Mouse (Mus musculus) frontal cortex, adult 2 months (tissue): ENCODE measurements around the gene Tbc1d4. TPM values are rescaled to one million over a fixed set of nuclear protein-coding genes. Genes with fewer than 3 reads are reported as not detected.

ENCODE experiments used
- DNase-seq, 2 experiments: peaks; one replicate each; pipeline ENCODE4 v3.0.0; 2022; ENCODE audit warnings: low spot score in 1 of 2; ENCODE audit errors: extremely low spot score in 1 of 2
- polyA plus RNA-seq: library from polyadenylated mRNA; depleted of rRNA; stranded (reverse); fragments of >200 nt; gene quantifications from 2 replicates; pipeline ENCODE4 v1.2.3, GENCODE M21; 2012

The Tbc1d4 gene
- polyA plus RNA-seq, 1 experiment: 10.1 TPM

- DNase-seq: no peak
Measured at GRCm38 (mm10) chr14:101504473-101505200, 104.4 kb downstream of the Tbc1d4 start.

DNA sequence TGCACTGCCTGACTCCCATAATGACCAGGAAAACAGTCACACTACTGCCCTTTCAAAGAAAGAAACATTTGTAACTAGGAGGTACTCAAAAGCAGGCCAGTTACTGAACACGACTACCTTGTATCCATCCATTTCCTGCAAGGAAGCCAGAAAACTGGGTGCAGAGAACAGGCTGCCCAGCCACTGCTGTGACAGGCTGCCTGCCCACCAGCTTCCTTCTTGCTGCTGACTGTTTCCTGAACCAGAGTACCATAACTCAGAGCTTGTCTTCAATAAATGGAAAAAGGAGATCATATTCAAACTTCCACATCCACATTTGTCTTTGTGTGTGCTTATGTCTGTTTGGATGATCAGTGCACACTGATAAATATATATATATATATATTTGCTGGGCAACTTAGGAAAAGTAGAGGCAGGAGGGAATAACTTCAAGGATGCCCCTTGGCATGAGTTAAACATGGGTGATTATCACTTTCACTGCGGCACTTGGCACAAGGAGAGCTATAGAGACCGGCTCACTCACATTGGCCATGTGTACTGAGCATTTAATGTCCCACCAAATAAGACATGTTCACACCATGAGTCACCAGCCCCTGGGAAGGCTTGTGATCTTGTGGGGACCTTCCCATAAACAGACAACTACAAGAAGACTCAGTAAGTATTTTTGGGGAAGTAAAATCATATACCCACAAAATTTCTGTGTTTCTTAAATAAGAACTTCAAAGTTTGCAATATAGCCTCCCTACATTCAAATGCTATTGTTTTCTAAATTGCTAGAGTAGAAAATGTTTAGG, 105.6 kb downstream of the Tbc1d4 start:
- no peak for DNase-seq

DNA sequence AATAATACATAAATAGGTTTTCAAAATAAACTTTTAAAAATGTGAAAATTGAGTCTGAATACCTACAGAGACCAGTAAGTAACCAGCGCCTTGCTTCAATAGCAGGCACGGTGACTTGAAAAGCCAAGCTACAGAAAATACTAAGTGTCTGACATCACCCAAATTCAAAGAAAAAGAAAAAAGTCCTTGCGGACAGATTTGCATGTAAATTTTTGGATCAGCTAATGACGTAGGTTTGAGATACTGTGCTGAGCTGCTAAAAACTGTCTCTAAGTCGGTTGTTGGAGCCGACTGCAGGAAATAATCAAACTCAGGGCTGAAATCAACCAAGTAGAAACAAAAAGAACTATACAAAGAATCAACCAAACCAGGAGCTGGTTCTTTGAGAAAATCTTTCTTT, 107.1 kb downstream of the Tbc1d4 start:
- no peak for DNase-seq

GRCm38 (mm10) chr14:101501452-101501851, 107.5 kb downstream of the Tbc1d4 start:
- DNase-seq: no peak

DNA sequence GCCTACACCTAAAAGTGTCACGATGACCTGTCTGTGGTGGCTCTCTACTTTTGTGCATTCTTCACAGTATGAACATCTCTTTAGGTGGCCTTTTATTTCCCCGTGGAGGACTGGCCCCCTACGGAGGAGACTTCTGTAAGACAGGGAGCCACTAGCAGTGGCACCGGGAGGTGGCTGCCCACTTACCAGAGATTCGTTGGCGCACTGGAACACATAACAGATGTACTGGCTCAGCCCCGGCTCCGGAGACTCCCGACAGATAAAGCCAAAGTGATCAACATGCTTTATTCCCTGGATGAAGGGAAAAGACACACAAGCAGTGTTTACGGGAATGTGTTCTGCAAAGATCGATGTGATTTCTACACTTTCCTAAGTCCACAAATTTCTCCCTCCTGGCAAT, 108.2 kb downstream of the Tbc1d4 start:
- no peak for DNase-seq

DNA sequence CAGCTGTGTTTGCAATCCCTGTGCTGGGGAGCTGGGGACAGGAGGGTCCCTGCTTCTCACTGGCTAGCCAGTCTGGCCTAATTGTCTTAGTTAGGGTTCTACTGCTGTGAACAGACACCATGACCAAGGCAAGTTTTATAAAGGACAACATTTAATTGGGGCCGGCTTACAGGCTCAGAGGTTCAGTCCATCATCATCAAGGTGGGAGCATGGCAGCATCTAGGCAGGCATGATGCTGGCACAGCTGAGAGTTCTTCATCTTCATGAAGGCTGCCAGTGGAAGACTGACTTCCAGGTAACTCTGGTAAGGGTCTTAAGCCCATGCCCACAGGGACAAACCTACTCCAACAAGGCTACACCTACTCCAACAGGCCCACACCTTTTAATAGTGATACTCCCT, 109.2 kb downstream of the Tbc1d4 start:
- no peak for DNase-seq

DNA sequence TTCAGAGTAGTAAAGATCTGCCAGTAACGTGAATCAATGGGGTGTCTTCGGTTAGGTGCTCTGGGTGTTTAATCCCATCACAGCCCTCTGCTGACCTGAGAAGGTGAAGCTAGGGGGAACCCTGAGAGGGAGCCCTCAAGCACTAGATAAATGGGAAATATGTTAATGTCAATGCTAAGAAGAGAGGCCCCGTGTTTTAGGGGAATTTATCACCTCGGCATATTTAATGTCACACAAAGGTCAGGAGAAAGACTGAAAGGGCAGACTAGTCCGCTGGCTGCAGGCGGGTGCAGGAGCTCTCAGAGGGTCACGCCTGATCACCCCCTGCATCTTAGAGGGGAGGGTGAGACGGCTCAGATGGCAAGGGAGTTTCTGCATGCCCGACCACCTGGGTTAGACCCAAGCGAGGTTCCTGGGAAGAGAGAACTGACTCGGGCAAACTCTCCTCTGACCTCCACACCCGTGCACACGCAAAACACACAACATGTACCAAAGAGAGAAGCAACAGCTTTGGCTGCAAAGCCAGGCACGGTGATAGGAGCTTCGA, 120.7 kb downstream of the Tbc1d4 start:
- no peak for DNase-seq

DNA sequence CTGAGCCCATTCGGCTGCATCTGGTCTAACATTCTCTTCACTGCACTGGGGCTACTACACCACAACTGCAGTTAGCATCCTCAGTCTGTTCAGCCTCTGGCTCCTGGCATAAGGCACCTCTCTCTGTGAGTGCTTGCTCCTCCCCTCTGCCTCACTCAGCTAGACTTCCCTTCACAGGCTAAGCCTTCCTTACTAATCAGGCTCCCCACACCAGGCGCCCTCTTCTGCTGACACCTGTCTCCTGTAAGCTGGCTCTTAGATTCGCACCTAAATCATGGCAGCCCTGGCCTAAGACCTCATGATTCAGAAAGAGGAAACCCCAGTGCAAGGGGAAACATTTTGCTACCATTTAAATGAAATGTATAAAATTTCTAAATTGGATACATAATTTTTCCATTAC, 122.4 kb downstream of the Tbc1d4 start:
- DNase-seq: no peak

GRCm38 (mm10) chr14:101483230-101483629, 125.8 kb downstream of the Tbc1d4 start:
- DNase-seq: no peak

- DNase-seq: peak in 1 of 2 experiments; percentile 15
Measured at GRCm38 (mm10) chr14:101482270-101482669, 126.7 kb downstream of the Tbc1d4 start.

DNA sequence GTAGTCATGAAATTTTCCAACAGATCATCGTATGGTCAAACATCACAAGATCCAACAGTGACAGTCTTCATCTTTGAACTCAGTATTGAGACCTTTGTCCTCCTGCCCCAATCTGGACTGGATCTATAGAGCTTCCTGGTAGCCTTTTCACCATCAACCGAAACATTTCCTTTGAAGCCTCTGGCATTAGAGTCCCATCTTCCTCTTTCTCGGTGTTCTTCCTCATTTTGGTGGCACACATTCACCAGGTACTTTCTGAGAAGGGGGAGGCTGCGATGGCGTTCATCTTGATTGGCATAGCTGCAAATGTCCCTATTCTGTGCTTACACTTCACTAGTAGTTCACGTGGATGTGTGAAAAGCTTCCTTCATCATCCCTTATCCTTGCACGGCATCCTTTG, 127.8 kb downstream of the Tbc1d4 start:
- no peak for DNase-seq

GRCm38 (mm10) chr14:101480541-101480940, 128.4 kb downstream of the Tbc1d4 start:
- no peak for DNase-seq

DNA sequence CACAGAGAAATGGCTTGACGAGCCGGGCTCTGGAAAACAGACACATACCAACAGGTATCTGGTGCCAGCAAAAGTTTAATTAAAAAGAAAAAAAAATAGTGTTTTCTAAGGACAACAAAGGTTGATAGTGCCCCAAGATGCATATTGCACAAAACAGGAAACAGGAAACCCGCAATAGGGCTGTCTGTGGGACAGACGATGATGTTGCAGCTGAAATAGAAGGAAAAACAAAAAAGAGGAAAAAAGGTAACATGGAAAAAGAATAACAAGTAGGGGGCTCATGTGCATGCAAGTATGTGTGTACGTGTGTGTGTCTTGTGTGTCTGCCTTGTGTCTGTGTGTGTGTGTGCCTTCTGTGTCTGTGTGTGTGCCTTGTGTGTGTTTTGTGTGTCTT, 131.2 kb downstream of the Tbc1d4 start:
- DNase-seq: no peak

- no peak for DNase-seq
Measured at GRCm38 (mm10) chr14:101477081-101477826, 131.7 kb downstream of the Tbc1d4 start.

DNA sequence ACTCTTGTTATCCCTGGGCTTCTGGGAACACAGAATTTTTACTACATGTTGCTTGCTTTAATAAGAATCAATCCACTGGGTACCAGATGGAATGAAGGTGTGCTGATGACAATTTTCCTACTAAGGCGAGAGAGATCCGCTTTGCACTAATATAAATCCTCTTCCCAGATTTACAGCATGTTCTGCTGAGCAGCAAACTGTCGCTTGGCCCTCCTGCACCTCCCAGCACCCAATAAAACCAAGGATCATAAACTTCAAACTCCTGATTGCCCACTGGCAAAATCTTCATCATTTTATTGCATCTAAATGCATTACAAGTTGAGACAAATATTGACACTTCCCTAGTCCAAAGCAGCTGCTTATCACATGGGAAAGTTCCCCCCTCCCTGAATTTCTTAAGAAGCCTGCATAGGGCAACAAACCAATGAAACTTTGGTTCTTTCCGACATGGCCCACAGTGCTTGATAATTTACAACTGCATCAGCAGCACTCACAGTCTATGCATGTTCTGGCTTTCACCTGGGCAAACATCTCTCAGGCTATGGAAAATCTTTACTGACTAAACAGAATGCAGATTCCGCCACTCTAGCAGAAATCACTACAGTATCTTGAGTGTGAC, 139.4 kb downstream of the Tbc1d4 start:
- DNase-seq: no peak

DNA sequence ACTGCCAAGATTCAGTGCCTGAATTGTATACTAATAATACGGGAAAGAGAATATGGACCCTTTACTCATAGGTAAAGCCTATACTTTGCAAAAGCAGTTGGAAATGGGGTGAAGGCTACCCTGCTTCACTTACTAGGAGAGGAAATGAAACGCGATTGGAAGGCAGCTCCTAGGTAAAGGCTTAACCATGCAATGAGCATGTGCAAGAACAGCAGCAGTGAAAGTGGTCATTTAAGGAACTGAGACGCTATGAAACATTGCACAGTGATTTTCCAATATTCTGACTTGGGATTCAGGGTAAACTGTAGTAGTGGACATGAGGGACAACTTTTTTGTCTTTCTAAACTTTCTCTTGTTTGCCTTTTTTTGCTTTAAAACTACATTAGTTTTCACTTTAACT, 140.8 kb downstream of the Tbc1d4 start:
- no peak for DNase-seq

DNA sequence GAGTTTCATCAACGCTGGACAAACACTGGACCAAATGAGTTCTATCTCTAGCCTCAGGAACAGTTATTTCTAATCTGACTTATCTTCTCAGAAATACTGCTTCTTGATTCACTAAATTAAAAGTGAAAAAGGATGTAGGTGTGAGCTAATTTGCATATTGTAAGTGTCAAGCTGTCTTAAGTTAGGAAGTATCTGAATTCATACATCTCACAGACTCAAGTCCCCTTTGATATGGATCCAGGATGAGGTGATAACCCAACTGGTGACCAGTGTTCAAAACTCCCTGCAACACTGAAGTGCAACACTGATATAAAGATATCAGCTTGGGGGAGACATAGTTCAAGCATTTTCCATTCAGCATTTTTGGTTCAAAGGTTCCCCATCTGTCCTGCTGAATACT, 141.5 kb downstream of the Tbc1d4 start:
- no peak for DNase-seq

DNA sequence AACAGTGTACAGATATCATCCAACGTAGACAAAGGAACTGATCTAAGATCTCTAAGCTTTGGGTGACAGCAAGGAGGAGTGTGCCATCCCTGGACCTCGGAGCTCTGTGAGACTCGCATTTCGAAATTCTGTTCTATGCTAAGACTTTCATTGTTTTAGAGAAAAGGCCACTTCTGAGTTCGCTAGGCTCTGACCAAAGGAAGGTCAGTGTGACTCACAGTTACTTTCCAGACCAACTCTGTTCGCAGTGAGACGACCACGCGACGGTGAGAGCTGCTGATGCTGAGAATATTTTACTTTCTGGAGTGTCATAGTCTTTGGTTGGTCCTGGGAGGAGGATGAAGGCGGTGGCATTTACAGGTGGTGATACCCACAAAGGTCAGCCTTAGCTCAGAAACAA, 142.5 kb downstream of the Tbc1d4 start:
- no peak for DNase-seq

DNA sequence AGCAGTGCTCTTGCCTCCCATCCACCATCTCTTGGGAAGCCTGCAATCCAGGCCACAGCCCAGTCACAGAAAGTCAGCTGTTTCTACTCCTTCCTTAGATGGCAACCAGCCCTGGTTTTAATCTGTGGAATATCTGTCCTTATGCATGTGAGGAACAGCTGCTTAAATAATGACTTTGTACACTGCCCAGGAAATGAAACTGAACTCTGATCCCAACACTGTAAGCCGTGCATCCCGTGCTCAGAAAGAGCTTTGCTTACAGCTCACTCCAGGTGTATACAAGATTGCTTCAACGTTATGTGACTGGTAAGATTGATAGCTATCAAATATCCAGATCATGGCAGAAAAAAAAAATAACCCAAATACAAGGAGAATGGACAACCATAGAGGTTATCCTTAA, 143.1 kb downstream of the Tbc1d4 start:
- DNase-seq: no peak

DNA sequence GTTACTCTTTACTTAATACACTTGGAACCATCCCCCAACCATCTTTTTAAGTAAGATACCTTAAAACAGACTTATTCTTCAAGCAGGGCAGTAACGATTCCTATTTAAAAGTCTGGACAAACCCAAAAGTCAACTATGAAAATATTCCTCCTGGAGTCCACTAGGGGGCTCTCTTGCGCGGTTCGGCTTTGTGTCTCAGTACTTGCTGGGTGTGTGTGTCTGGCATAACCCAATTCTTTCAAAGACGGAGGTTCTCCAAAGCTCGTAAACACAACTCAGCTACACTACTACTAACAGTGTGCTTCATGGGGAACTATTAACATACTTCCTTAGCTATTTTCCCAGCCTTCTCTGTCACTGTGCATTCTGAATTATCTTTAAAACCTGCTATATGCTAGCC, 148.2 kb downstream of the Tbc1d4 start:
- DNase-seq: peak; percentile 28 to 80

GRCm38 (mm10) chr14:101452915-101453314, 156.1 kb downstream of the Tbc1d4 start:
- no peak for DNase-seq
